Mouse (Mus musculus) skeletal muscle tissue, postnatal 0 days (tissue): ENCODE data around the gene Gab2. TPM values are rescaled to one million over a fixed set of nuclear protein-coding genes. Genes with fewer than 3 reads are reported as not detected.

Experiments
- polyA plus RNA-seq: library from polyadenylated mRNA; unstranded; fragments of >200 nt; fragmentation: Nextera tagmentation; extraction: Ambion mirVana; gene quantifications from 2 replicates; pipeline ENCODE4 v1.2.1, GENCODE M21; 2015

The Gab2 gene
- polyA plus RNA-seq, result 2.9 TPM in 2 replicates

GRCm38 (mm10) chr7:97081242-97081958 lies at the start of gene Gab2:
Gene Gab2, plus strand, starts transcription at chr7:97081586.

DNA sequence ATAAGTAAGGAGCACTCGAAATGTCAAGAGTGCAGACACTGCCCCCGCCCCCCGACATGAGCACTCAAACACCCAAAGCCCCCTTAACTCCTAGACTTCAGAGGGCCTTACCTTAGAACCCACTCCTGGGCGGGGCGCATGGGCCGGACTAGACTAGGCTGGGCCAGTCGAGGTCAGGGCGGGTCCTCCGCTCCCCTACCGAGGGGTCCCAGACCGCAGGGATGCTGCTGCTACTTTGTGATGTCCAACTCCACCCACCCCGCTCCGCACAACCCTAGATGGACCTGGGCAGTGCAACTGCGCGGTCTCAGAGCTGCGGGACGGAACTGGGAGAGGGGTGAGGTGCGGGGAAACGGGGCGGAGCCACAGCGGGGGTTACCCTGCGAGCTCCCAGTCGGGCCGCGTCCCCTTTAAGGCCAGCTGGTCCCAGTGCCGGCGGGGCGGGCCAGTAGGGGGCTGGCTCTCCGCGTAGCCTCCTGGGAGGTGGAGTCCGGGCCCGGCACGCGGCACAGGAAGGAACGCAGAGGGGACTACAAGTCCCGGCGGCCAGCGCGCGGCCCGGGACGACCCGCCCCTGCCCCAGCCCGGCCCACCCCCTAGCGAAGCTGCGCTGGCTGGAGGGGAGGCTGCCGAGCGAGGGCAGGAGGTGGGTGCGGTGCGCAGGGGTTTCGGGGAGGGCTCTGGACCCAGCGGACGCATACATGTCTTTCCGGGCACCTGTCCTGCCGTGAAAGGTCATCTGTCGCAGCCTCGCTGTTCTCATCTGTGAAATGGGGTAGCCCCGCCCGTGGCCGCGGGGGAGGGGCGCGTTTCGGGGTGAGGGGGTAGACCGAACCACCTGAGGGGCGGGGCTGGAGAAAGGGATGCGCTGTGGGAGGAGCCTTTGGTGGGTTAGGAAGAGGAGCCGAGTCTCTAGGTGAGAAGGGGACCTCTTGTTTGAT lies 250.6 kb downstream of the Gab2 start, which contains the start of the genes Usp35 and Kctd21:
Gene Usp35, minus strand, starts transcription at position 295 of the 941 bp plus-strand sequence.
Gene Kctd21, plus strand, starts transcription at position 602 of the 941 bp plus-strand sequence.

Other genes with a start within 250 kb of the Gab2 start
- gene Nars2, start 130.1 kb upstream of the Gab2 start, polyA plus RNA-seq, result 14.7 and 16.5 TPM in 2 replicates